Mouse (Mus musculus): ENCODE results near the gene Nrl. TPM values are rescaled to one million over a fixed set of nuclear protein-coding genes. Genes with fewer than 3 reads are reported as not detected.

Nrl gene
- not detected in 2 replicates for polyA plus RNA-seq (2012; rRNA removed)

GRCm38 (mm10) chr14:55524785-55525184, at the start of gene Nrl:
Nrl (minus strand) TSS chr14:55524981.
- DNase-seq (ENCODE audit: low read depth, low spot score), result no peak
- WGBS, result 29% methylated on average over 8 of the region's 8 CpGs

GRCm38 (mm10) chr14:55571760-55572159, 47.0 kb upstream of the Nrl start:
- DNase-seq (ENCODE audit: low read depth, low spot score), result no peak

- 64% methylated on average over 2 of the region's 2 CpGs for WGBS
- no peak for DNase-seq (ENCODE audit: low read depth, low spot score)
These were observed 45.8 kb upstream of the Nrl start for GRCm38 (mm10) chr14:55570588-55570987.

- 83% methylated on average over 3 of the region's 3 CpGs for WGBS
- no peak for DNase-seq (ENCODE audit: low read depth, low spot score)
These were observed 42.7 kb upstream of the Nrl start for GRCm38 (mm10) chr14:55567496-55567895.

- no peak for DNase-seq (ENCODE audit: low read depth, low spot score)
- 55% methylated on average over 3 of the region's 3 CpGs for WGBS
These were observed 41.0 kb upstream of the Nrl start for GRCm38 (mm10) chr14:55565748-55566147.

GRCm38 (mm10) chr14:55563249-55563648, 38.5 kb upstream of the Nrl start:
- DNase-seq (ENCODE audit: low read depth, low spot score), result no peak
- 89% methylated on average over 11 of the region's 11 CpGs for WGBS

- no peak for DNase-seq (ENCODE audit: low read depth, low spot score)
- WGBS, result 83% methylated on average over 10 of the region's 10 CpGs
These were observed 37.1 kb upstream of the Nrl start for GRCm38 (mm10) chr14:55561860-55562259.

- under 1% methylated on average over 51 of the region's 51 CpGs for WGBS
- DNase-seq (ENCODE audit: low read depth, low spot score), result peak; percentile 98
These were observed 35.7 kb upstream of the Nrl start, which contains the start of gene A730061H03Rik for GRCm38 (mm10) chr14:55560202-55561073. A730061H03Rik (minus strand) TSS chr14:55560406.

- WGBS, result under 1% methylated on average over 27 of the region's 27 CpGs
- DNase-seq (ENCODE audit: low read depth, low spot score), result peak; percentile 92
These were observed 35.0 kb upstream of the Nrl start, which contains the start of gene Dcaf11 for GRCm38 (mm10) chr14:55559799-55560201. Dcaf11 (plus strand) TSS chr14:55560006.

GRCm38 (mm10) chr14:55558740-55559448, 34.1 kb upstream of the Nrl start:
- WGBS, result 47% methylated on average over 6 of the region's 6 CpGs
- no peak for DNase-seq (ENCODE audit: low read depth, low spot score)

GRCm38 (mm10) chr14:55557587-55557986, 32.8 kb upstream of the Nrl start:
- 75% methylated on average over 3 of the region's 3 CpGs for WGBS
- no peak for DNase-seq (ENCODE audit: low read depth, low spot score)

GRCm38 (mm10) chr14:55557003-55557402, 32.2 kb upstream of the Nrl start:
- WGBS, result 15% methylated on average over 5 of the region's 5 CpGs
- DNase-seq (ENCODE audit: low read depth, low spot score), result peak; percentile 64

- 80% methylated on average over 3 of the region's 3 CpGs for WGBS
- DNase-seq (ENCODE audit: low read depth, low spot score), result no peak
These were observed 31.0 kb upstream of the Nrl start for GRCm38 (mm10) chr14:55555788-55556187.

- no peak for DNase-seq (ENCODE audit: low read depth, low spot score)
These were observed 29.9 kb upstream of the Nrl start for GRCm38 (mm10) chr14:55554635-55555034.

- WGBS, result 93% methylated on average over 8 of the region's 8 CpGs
- no peak for DNase-seq (ENCODE audit: low read depth, low spot score)
These were observed 27.0 kb upstream of the Nrl start for GRCm38 (mm10) chr14:55551794-55552193.

GRCm38 (mm10) chr14:55551347-55551746, 26.6 kb upstream of the Nrl start:
- no peak for DNase-seq (ENCODE audit: low read depth, low spot score)
- 72% methylated on average over 5 of the region's 5 CpGs for WGBS

- no peak for DNase-seq (ENCODE audit: low read depth, low spot score)
- WGBS, result 78% methylated on average over 6 of the region's 6 CpGs
These were observed 25.4 kb upstream of the Nrl start for GRCm38 (mm10) chr14:55550191-55550590.

GRCm38 (mm10) chr14:55544334-55544733, 19.6 kb upstream of the Nrl start:
- no peak for DNase-seq (ENCODE audit: low read depth, low spot score)
- 64% methylated on average over 9 of the region's 9 CpGs for WGBS

GRCm38 (mm10) chr14:55542268-55542667, 17.5 kb upstream of the Nrl start:
- WGBS, result 97% methylated on average over 12 of the region's 12 CpGs
- DNase-seq (ENCODE audit: low read depth, low spot score), result no peak

GRCm38 (mm10) chr14:55540787-55541321, 16.1 kb upstream of the Nrl start:
- DNase-seq (ENCODE audit: low read depth, low spot score), result no peak
- 2% methylated on average over 10 of the region's 10 CpGs for WGBS
